Mouse (Mus musculus): Measurements from ENCODE around the gene Mymx.

DNA sequence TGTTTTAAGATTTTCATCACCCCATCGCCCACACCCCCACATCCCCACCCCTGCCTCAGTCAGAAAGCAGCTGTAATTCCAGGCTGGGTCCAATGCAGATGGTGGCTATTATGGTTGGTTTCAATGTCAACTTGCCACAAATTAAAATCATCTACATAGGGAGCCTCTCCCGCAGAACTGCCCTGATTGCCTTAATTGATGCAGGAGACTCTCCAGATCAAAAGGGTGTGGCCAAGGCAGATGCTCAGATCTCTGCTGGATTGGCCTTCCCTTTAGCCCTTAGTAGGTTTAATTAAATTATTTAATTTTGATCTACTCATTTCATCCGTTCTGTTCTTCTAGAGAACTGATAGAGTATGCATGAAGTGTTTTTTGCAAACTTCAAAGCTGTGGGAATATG is 1.1 kb upstream of the Mymx start:
- TF ChIP-seq EP300 (IDR thresholded peaks at IDR 0.05; ENCODE audit: insufficient read depth, low read depth, low read length) (no peak), CTCF (IDR thresholded peaks at IDR 0.05) (no peak), POLR2A (IDR thresholded peaks at IDR 0.05; ENCODE audit: insufficient read depth, low read depth, low read length) (no peak)
